In genomic region chr2:124933876-124934275, GRCm38 (mm10) we compare ENCODE assay signal across 15 mouse cellular contexts.
"Had no signal": no experiment of that assay in that cellular context is flagged by ENCODE, and none has a peak within 500 bp of the region (broad histone marks: within the 10 kb centered on the region; RNA-seq: fewer than 3 reads in every experiment).

No protein-coding gene starts in this region.

- H3K27me3 ChIP-seq: lung, embryonic 15.5 days; megakaryocyte, embryonic 14.5 days; midbrain, embryonic 15.5 days; neural tube, embryonic 12.5 days; stomach, embryonic 15.5 days had no signal

- DNase-seq: liver, postnatal 0 days; lung, adult 2 months; lung, postnatal 14 days; lung, postnatal 36 days; right cerebral cortex, postnatal 14 days; thymus, adult 18-20 months; thymus, postnatal 14 days; thymus, postnatal 36 days had no signal

- H3K36me3 ChIP-seq: lung, embryonic 15.5 days; midbrain, embryonic 13.5 days; midbrain, embryonic 15.5 days; neural tube, embryonic 12.5 days; stomach, embryonic 15.5 days had no signal

- H3K4me3 ChIP-seq: lung, embryonic 15.5 days; megakaryocyte, embryonic 14.5 days; midbrain, embryonic 13.5 days; midbrain, embryonic 15.5 days; neural tube, embryonic 12.5 days; stomach, embryonic 15.5 days had no signal

- ATAC-seq: liver, postnatal 0 days; lung, postnatal 0 days; midbrain, embryonic 13.5 days; midbrain, embryonic 15.5 days had no signal
